Mouse (Mus musculus): ENCODE data around the gene 4933411K16Rik. TPM values are rescaled to one million over a fixed set of nuclear protein-coding genes. Genes with fewer than 3 reads are reported as not detected.
"Not testable (repeated sequence)": the region's sequence is repeated elsewhere in the genome, so short reads cannot be mapped to it uniquely, and the experiment has no call there.

The 4933411K16Rik gene
- total RNA-seq, 2 experiments from 2014 or later, result 0.26 to 0.50 TPM

DNA sequence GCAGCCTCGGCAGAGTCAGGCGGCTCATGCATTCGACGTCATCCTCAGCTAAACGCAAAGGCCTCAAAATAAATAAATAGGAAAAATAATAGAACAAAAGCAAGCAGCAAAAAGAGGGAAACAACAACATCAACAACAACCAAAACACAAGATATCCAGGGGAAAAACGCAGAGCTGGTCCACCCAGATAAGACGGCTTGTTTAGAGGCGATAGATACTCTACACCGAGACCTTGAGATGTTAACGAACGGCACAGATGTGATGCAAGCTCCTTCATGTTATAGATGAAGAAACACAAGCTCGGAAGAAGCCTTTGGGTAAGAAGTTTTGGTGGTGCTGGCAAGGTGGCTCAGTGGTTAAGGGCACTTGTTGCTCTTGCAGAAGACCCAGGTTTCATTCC is 27.0 kb downstream of the 4933411K16Rik start:
- no peak for DNase-seq

DNA sequence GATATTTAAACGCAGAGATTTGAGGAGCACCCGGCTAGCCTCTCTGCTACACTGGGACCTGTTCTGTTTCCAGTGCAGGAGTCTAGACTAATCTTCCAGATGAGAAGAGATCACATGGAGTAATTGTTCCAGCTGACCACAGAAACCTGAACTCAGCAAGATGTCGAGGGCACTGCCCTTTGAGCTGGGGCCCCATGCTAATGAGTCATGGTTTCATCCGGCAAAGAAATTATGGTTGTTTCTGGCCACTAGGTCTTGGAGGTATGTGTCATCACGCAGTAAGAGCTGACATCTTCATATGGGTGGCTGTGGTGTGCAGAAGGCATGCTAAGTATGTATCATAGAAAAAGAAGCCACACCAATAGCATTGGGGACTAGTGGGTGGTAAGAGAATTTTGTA is 27.9 kb downstream of the 4933411K16Rik start:
- DNase-seq, result no peak

DNA sequence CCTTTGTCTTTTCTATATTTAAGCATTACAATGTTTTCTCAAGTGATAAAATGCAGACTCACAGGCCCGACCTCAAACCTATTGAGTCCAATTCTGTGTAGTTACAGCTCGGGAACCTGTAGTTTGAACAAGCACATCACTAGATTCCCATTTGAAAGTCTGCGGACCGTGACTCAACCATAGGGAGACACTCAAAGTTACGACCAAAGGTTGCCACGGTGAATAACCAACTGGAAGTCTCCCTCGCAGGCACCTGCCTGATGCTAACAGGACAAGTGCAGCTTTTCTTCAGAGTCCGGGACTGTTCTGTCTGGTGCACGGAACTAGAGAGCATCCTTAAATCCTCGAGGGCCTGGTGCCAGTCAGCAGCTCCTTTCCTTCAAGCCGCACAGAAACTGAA is 28.4 kb downstream of the 4933411K16Rik start:
- DNase-seq, result no peak

DNA sequence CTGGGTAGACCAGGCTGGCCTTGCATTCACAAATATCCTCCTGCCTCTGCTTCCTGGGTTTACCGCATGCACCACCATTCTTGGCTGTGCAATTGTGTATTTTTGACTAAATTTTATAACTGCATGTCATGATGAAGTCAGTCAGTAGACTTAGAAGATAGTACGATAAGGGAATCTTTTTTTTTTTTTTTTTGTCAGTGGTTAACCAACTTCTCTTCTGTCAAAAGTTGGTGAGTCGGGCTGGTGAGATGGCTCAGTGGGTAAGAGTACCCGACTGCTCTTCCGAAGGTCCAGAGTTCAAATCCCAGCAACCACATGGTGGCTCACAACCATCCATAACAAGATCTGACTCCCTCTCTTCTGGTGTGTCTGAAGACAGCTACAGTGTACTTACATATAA is 29.6 kb downstream of the 4933411K16Rik start:
- not testable (repeated sequence) for DNase-seq

DNA sequence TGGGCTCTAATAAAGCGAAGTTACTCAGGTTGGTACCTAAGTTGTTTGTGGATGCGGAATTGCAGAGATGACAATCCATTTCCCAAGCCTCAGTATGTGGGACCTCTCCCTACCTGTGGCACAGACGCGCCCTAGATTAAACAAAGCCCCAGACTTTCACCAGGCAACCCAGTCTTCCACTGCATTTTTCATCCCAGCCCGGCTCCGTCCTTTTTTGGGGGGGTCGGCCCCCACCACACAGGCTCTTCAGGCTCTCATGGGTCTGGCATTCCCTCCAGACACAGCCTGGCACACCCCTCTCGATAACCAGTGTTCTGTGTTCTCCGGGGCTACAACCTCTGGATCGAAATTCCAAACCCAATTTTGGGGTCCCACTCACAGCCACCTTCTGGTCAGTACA is 33.6 kb downstream of the 4933411K16Rik start:
- DNase-seq, result no peak

DNA sequence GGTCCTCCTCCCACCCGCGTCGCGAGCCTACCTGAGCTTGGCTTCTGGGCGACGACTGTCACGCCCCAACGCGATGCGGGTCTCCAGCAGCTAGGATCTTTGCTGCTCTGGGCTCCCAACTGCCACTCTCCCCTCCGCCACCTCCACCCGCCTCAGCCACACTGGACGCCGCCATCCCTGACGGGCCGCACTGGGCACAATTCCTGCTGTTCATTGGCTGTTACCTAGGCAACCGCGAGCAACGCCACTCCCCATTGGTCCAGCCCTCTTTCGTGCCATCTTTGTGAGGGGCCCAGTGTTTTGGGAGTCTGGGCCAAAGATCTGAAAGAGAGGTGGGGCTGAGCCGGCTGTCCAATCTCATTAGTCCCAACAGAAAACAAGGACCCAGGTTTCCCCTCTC is 34.1 kb downstream of the 4933411K16Rik start, which contains the start of gene Morn4:
TSS of gene Morn4 (minus strand) at position 192 of the 400 bp plus-strand sequence.
- peak; percentile 87 for DNase-seq

DNA sequence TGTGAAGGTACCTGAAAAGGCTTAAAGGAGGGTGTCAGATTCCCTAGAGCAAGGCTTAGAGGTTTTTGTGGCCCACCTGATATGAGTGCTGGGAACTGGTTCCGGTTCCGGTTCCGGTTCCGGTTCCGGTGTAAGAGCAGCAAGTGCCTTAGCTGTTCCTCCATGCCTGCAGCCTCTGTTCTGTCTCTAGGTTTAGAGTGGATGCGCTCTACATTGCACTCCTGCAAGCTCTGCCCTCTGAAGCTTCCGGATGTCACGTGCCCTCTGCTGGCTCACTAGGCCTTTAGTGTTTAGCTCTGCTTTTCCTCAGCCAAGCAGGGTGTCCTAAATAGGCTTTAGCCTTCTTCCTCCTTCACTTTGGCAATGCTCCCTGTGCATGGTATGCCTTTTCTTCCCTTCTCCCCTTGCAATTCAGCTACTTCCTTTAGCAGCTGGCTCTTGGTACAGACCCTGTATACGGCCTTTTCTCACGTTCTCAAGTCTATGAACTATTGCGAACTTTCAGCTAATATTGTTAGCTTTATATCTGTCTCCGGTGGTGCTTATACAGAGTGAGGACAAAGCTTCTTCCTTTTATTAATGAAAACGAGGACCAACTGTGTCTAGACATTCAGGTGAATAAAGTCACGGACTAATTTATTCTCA is 37.2 kb downstream of the 4933411K16Rik start:
- DNase-seq, result peak; percentile 53

DNA sequence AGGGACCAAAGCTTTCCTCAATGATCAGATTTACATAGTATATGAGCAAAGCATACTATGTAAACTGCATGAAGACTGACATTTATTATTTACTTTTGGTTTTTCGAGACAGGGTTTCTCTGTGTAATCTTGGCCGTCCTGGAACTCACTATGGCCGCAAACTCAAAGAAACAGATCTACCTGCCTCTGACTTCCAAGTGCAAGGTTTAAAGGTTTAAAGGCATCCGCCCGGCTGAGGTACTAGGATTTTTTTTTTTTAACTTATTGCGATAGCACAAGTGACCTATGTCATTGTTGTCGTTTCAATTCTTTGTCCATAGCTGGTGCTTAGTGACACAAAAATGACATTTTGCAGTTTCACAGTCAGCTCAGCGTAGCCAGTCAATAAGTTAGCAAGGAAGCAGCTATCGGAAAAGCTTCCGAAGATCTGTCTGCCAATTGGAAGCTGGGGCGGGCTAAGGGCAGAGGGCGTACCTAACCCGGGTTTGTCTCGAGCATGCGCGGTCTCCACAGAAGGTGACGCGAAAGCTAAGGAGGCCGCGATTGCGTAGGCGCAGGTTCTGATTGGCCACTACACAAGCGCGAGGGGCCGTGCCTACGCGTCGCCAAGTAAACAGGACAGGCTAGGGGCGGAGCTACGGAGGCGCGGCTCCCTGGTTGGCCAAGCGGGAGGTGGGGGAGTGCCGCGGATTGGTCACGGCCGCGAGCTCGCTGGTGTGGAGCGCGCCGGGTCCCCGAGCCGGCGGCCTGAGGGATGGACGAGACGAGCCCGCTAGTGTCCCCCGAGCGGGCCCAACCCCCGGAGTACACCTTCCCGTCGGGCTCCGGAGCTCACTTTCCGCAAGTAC is 37.9 kb downstream of the 4933411K16Rik start, which contains the start of gene Pi4k2a:
TSS of gene Pi4k2a (plus strand) at position 723 of the 848 bp plus-strand sequence.
- DNase-seq, result peak; percentile 98

DNA sequence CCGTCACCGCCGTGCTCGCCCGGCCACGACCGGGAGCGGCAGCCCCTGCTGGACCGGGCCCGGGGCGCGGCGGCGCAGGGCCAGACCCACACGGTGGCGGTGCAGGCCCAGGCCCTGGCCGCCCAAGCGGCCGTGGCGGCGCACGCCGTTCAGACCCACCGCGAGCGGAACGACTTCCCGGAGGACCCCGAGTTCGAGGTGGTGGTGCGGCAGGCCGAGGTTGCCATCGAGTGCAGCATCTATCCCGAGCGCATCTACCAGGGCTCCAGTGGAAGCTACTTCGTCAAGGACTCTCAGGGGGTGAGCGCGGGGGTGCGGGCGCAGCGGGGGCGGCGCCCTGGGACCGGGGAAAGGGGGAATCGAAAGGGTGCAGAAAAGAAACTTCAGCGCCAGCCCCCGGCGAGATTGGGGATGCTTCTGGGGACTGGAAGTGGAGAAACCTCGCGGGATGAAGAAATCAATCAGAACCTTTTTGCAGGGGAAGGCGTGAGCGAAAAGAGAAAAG is 38.6 kb downstream of the 4933411K16Rik start:
- DNase-seq, result no peak

DNA sequence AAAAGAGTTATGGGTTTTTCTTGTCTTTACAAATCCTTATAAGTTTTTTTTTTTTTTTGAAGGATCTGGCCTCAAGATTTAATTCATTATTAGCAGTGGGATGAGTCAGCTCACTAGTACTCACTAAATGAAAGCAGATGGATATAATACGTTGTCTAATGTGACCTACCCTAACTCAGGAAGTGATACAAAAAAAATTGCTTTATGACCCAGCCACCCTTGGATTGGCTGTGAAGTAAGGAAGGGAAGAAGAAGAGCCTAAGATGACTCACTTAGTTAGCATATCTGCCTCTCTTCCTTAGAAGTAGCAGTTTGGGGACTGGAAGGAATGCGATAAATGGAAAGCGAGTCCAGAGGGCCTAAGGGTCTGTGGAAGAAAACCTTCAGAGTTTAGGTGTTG is 47.4 kb downstream of the 4933411K16Rik start:
- no peak for DNase-seq

Other genes starting within 250 kb of the 4933411K16Rik start
- gene Frat1, start 222.3 kb upstream of the 4933411K16Rik start, total RNA-seq (2021), result 1 to 10 TPM; 2.1 to 2.3 TPM
- gene Frat2, start 204.1 kb upstream of the 4933411K16Rik start, total RNA-seq (2021), result 1 to 10 TPM; 3.6 to 3.9 TPM
- gene Rrp12, start 156.1 kb upstream of the 4933411K16Rik start, total RNA-seq (2021), result 10 to 100 TPM; 19.9 to 23.4 TPM
- 100 to 1,000 TPM; 150 to 162 TPM for gene Pgam1, start 140.3 kb upstream of the 4933411K16Rik start, total RNA-seq (2021)
- gene Exosc1, start 118.8 kb upstream of the 4933411K16Rik start, total RNA-seq (2021), result 10 to 100 TPM; 18.0 to 18.2 TPM
- 10 to 100 TPM; 30.7 to 31.7 TPM for gene Zdhhc16, start 118.8 kb upstream of the 4933411K16Rik start, total RNA-seq (2021)
- 10 to 100 TPM; 19.3 to 20.1 TPM for gene Mms19, start 71.1 kb upstream of the 4933411K16Rik start, total RNA-seq (2021)
- gene Ubtd1, start 70.5 kb upstream of the 4933411K16Rik start, total RNA-seq (2021), result 10 to 100 TPM; 26.4 to 28.3 TPM
- under 1 TPM in 1 of 2 experiments, not detected in 1; 0.25 TPM for gene Ankrd2, start 16.2 kb upstream of the 4933411K16Rik start, total RNA-seq (2021)
- gene Hoga1, start 6.6 kb upstream of the 4933411K16Rik start, total RNA-seq (2021), result 1 to 10 TPM; 2.5 to 2.8 TPM
- 10 to 100 TPM in 1 of 2 experiments, 1 to 10 TPM in 1; 8.8 to 10.6 TPM for gene Morn4, start 34.1 kb downstream of the 4933411K16Rik start, total RNA-seq (2021)
- 10 to 100 TPM; 16.7 to 19.5 TPM for gene Pi4k2a, start 38.2 kb downstream of the 4933411K16Rik start, total RNA-seq (2021)
- gene Avpi1, start 76.8 kb downstream of the 4933411K16Rik start, total RNA-seq (2021), result 10 to 100 TPM; 17.9 to 19.5 TPM
- 10 to 100 TPM; 37.3 to 40.7 TPM for gene Marveld1, start 95.2 kb downstream of the 4933411K16Rik start, total RNA-seq (2021)
- 10 to 100 TPM; 28.4 to 32.4 TPM for gene Zfyve27, start 111.7 kb downstream of the 4933411K16Rik start, total RNA-seq (2021)
- gene Sfrp5, start 150.0 kb downstream of the 4933411K16Rik start, total RNA-seq (2021), result 1 to 10 TPM in 1 of 2 experiments, under 1 TPM in 1; 0.54 to 1.3 TPM
- under 1 TPM; 0.45 to 0.54 TPM for gene Golga7b, start 195.3 kb downstream of the 4933411K16Rik start, total RNA-seq (2021)

Measured in heart, postnatal 4 days (tissue).